Mouse (Mus musculus) CH12.LX (cell line): ENCODE data around the gene Olfr93. TPM values are rescaled to one million over a fixed set of nuclear protein-coding genes. Genes with fewer than 3 reads are reported as not detected.
A peak's percentile ranks its signal among the peaks of the same experiment; 100 is the strongest.

ENCODE experiments used
- DNase-seq: peaks from one replicate; pipeline ENCODE4 v3.0.0-alpha.2; 2013; ENCODE audit errors: extremely low read depth
- H3K27ac ChIP-seq: 2 replicates; pipeline ENCODE4 v1.5.1; 2012; ENCODE audit warnings: low read depth, mild to moderate bottlenecking, control low read depth, moderate library complexity; ENCODE audit not compliant: insufficient read depth
- H3K27me3 ChIP-seq: replicated peaks from 2 replicates; pipeline ENCODE3; 2012; ENCODE audit warnings: inconsistent platforms
- H3K36me3 ChIP-seq, 2 experiments: replicated peaks in 1 of 2; 2 replicates each; pipeline versions ENCODE3 to v1.6.1; 2012; ENCODE audit warnings: inconsistent platforms in 1 of 2, low read length in 1 of 2, mild to moderate bottlenecking in 1 of 2, mixed read lengths in 1 of 2, moderate library complexity in 1 of 2; ENCODE audit not compliant: control insufficient read depth in 1 of 2, insufficient read depth in 1 of 2
- H3K4me1 ChIP-seq, 2 experiments: 2 replicates each; pipeline ENCODE4 v1.6.1; 2012; ENCODE audit warnings: inconsistent platforms in 1 of 2, moderate library complexity in 1 of 2; ENCODE audit not compliant: insufficient read depth in 2 of 2, control insufficient read depth in 1 of 2
- H3K4me2 ChIP-seq: 2 replicates; pipeline ENCODE4 v1.6.1; 2012; ENCODE audit warnings: low read depth, mild to moderate bottlenecking, control low read depth; ENCODE audit not compliant: poor library complexity, insufficient read depth, severe bottlenecking
- H3K4me3 ChIP-seq, 3 experiments: fragments of 150-350 bp in 1 of 3; sonication (generic) in 1 of 3; replicated peaks in 1 of 3; 2 replicates each; pipeline versions ENCODE3 to v1.5.1; 2011 to 2012; ENCODE audit warnings: low read depth in 2 of 3, low read length in 2 of 3, mild to moderate bottlenecking in 2 of 3, moderate library complexity in 2 of 3, control low read depth in 1 of 3, improper control_type of control experiment in 1 of 3, inconsistent platforms in 1 of 3, mixed read lengths in 1 of 3; ENCODE audit not compliant: poor library complexity in 1 of 3
- H3K79me2 ChIP-seq: replicated peaks from 2 replicates; pipeline ENCODE4 v1.6.1; 2012; ENCODE audit warnings: mild to moderate bottlenecking, moderate library complexity; ENCODE audit not compliant: control insufficient read depth, poor library complexity, insufficient read depth, severe bottlenecking; ENCODE audit errors: extremely low read depth
- H3K9ac ChIP-seq: 2 replicates; pipeline ENCODE4 v1.6.1; 2012; ENCODE audit warnings: low read depth, mild to moderate bottlenecking, control low read depth, moderate library complexity; ENCODE audit not compliant: insufficient read depth
- H3K9me3 ChIP-seq: replicated peaks from 2 replicates; pipeline ENCODE3; 2012; ENCODE audit warnings: low read length, inconsistent platforms, mixed read lengths
- BHLHE40 ChIP-seq: IDR thresholded peaks from 2 replicates; pipeline ENCODE4 v1.6.1; 2011; ENCODE audit warnings: mild to moderate bottlenecking, low read depth, low read length, improper control_type of control experiment
- CTCF ChIP-seq, 2 experiments: IDR thresholded peaks in 1 of 2; conservative IDR thresholded peaks in 1 of 2; 2 replicates each; pipeline ENCODE4 v1.5.1; 2011 to 2012; ENCODE audit warnings: low read depth in 2 of 2, low read length in 2 of 2, improper control_type of control experiment in 1 of 2, inconsistent platforms in 1 of 2, mild to moderate bottlenecking in 1 of 2, moderate library complexity in 1 of 2
- E2F4 ChIP-seq: IDR thresholded peaks from 2 replicates; pipeline ENCODE4 v1.6.1; 2011; ENCODE audit warnings: low read depth, low read length, improper control_type of control experiment; ENCODE audit not compliant: insufficient replicate concordance
- EP300 ChIP-seq: IDR thresholded peaks from 2 replicates; pipeline ENCODE4 v1.6.1; 2011; ENCODE audit warnings: low read length, improper control_type of control experiment
- ETS1 ChIP-seq: conservative IDR thresholded peaks from 2 replicates; pipeline ENCODE4 v1.6.1; 2012; ENCODE audit warnings: low read depth, mild to moderate bottlenecking, inconsistent platforms, low read length, improper control_type of control experiment, moderate library complexity
- GABPA ChIP-seq: IDR thresholded peaks from 2 replicates; pipeline ENCODE4 v1.6.1; 2012; ENCODE audit warnings: low read depth, low read length, improper control_type of control experiment, inconsistent platforms; ENCODE audit not compliant: insufficient replicate concordance
- IRF4 ChIP-seq: IDR thresholded peaks from 2 replicates; pipeline ENCODE4 v1.6.1; 2014; ENCODE audit warnings: low read depth, mild to moderate bottlenecking, inconsistent platforms, low read length, improper control_type of control experiment
- JUN ChIP-seq: IDR thresholded peaks from 2 replicates; pipeline ENCODE4 v1.6.1; 2011; ENCODE audit warnings: low read depth, mild to moderate bottlenecking, low read length, improper control_type of control experiment, moderate library complexity; ENCODE audit not compliant: insufficient read depth
- KAT2A ChIP-seq: IDR thresholded peaks from 2 replicates; pipeline ENCODE4 v1.6.1; 2012; ENCODE audit warnings: low read length, improper control_type of control experiment, inconsistent platforms; ENCODE audit not compliant: insufficient replicate concordance
- MAX ChIP-seq: IDR thresholded peaks from 2 replicates; pipeline ENCODE4 v1.6.1; 2011; ENCODE audit warnings: low read length, improper control_type of control experiment
- MAZ ChIP-seq: IDR thresholded peaks from 2 replicates; pipeline ENCODE4 v1.6.1; 2012; ENCODE audit warnings: low read depth, mild to moderate bottlenecking, inconsistent platforms, low read length, improper control_type of control experiment, moderate library complexity
- MEF2A ChIP-seq: IDR thresholded peaks from 2 replicates; pipeline ENCODE4 v1.6.1; 2014; ENCODE audit warnings: low read depth, mild to moderate bottlenecking, inconsistent platforms, low read length, improper control_type of control experiment, borderline replicate concordance
- MXI1 ChIP-seq: IDR thresholded peaks from 2 replicates; pipeline ENCODE4 v1.6.1; 2011; ENCODE audit warnings: mild to moderate bottlenecking, low read depth, low read length, improper control_type of control experiment
- NELFE ChIP-seq: IDR thresholded peaks from 2 replicates; pipeline ENCODE4 v1.6.1; 2011; ENCODE audit warnings: low read depth, low read length, improper control_type of control experiment
- PAX5 ChIP-seq: IDR thresholded peaks from 2 replicates; pipeline ENCODE4 v1.6.1; 2012; ENCODE audit warnings: low read length, inconsistent platforms, mixed read lengths
- POLR2A ChIP-seq: IDR thresholded peaks from 2 replicates; pipeline ENCODE4 v1.6.1; 2011; ENCODE audit warnings: low read depth, mild to moderate bottlenecking, improper control_type of control experiment, low read length
- POLR2AphosphoS2 ChIP-seq: IDR thresholded peaks from 2 replicates; pipeline ENCODE4 v1.6.1; 2011; ENCODE audit warnings: low read depth, low read length, improper control_type of control experiment
- RCOR1 ChIP-seq: conservative IDR thresholded peaks from 2 replicates; pipeline ENCODE4 v1.6.1; 2012; ENCODE audit warnings: low read depth, mild to moderate bottlenecking, inconsistent platforms, low read length, improper control_type of control experiment
- SMC3 ChIP-seq: IDR thresholded peaks from 2 replicates; pipeline ENCODE4 v1.6.1; 2011; ENCODE audit warnings: low read depth, low read length, improper control_type of control experiment
- TCF12 ChIP-seq: IDR thresholded peaks from 2 replicates; pipeline ENCODE4 v1.6.1; 2014; ENCODE audit warnings: low read depth, mild to moderate bottlenecking, inconsistent platforms, low read length, improper control_type of control experiment
- USF1 ChIP-seq: IDR thresholded peaks from 2 replicates; pipeline ENCODE4 v1.6.1; 2014; ENCODE audit warnings: low read depth, mild to moderate bottlenecking, inconsistent platforms, low read length, improper control_type of control experiment
- USF2 ChIP-seq: conservative IDR thresholded peaks from 2 replicates; pipeline ENCODE4 v1.6.1; 2011; ENCODE audit warnings: low read depth, low read length, improper control_type of control experiment
- ZKSCAN1 ChIP-seq: IDR thresholded peaks from 2 replicates; pipeline ENCODE4 v1.6.1; 2012; ENCODE audit warnings: low read depth, inconsistent platforms, low read length, improper control_type of control experiment, borderline replicate concordance
- ZNF384 ChIP-seq: IDR thresholded peaks from 2 replicates; pipeline ENCODE4 v1.6.1; 2012; ENCODE audit warnings: low read depth, low read length, improper control_type of control experiment, inconsistent platforms
- dilution Hi-C: fragments of 300-500 bp; cut with MboI; formaldehyde crosslinking; loops from 2 replicates; pipeline ENCODE4 v1.14.3; 2020; ENCODE audit warnings: low sequenced_read_pairs; ENCODE audit not compliant: extremely low pct_unique_long_range_greater_than_20kb, extremely low pct_ligation_motif_present
- in situ Hi-C: fragments of 300-500 bp; cut with MboI; formaldehyde crosslinking; loops from 3 replicates; pipeline ENCODE4 v1.14.3; 2019; ENCODE audit warnings: low sequenced_read_pairs, low pct_ligation_motif_present, low pct_unique_long_range_greater_than_20kb, mixed read lengths
- polyA plus RNA-seq: library from polyadenylated mRNA; unstranded; fragments of >175 nt; gene quantifications from 2 replicates; pipeline ENCODE4 v1.2.1, GENCODE M21; 2012; ENCODE audit warnings: low read depth; ENCODE audit not compliant: insufficient read length
- total RNA-seq, 2 experiments: library from RNA; depleted of rRNA; stranded (reverse); fragments of 300-350 nt in 1 of 2; fragments of >200 nt in 1 of 2; gene quantifications; 2 replicates each; pipeline ENCODE4 v1.2.3; 2012 to 2014

Gene Olfr93
- total and polyA plus RNA-seq, 3 experiments = not detected

DNA sequence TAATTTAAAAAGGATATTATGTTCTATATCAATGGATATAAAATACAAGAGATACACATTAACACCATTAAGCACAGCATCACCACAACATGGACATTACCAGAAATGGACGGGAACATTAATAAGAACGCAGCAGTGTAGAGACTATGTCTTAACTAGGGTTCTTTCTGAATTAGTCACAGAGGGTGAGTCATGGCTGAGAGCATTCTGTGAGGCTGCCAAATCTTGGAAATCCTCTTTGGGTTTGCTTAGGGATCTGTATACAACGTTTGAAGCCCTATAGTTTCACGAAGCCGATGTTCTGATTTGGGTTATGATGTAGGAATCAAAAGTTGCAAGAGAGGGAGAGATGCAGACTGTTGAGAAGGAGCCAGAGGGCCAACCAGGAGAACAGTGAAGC, 33.5 kb upstream of the Olfr93 start:
- no peak overlapping the region for H3K9ac ChIP-seq
- in situ Hi-C loops = no loop called here
- peaks cover 4% of the 10 kb centered on the region for H3K9me3 ChIP-seq
- peaks cover 2% of the 10 kb centered on the region for H3K27me3 ChIP-seq
- no peak overlapping the region for H3K4me3 ChIP-seq
- DNase-seq = no peak
- dilution Hi-C loops = no loop called here
- no peak overlapping the region for H3K27ac ChIP-seq
- H3K79me2 ChIP-seq = no peaks in the 10 kb centered on the region
- H3K4me2 ChIP-seq = no peak overlapping the region
- H3K36me3 ChIP-seq = no peaks in the 10 kb centered on the region
- no peaks in the 10 kb centered on the region; a peak in 1 of 4 replicates for H3K4me1 ChIP-seq
- TF ChIP-seq USF1 (no peak), POLR2AphosphoS2 (no peak), CTCF (conservative IDR thresholded peaks at IDR 0.05 in 1 of 2, IDR thresholded peaks at IDR 0.05 in 1 of 2; ENCODE audit: low read depth in 2 of 2, low read length in 2 of 2) (no peak), POLR2A (no peak), GABPA (no peak), USF2 (no peak), IRF4 (no peak), JUN (no peak), MAX (no peak), MEF2A (no peak), TCF12 (no peak), RCOR1 (no peak), MXI1 (no peak), ETS1 (no peak), BHLHE40 (no peak), SMC3 (no peak), PAX5 (no peak), NELFE (no peak)
- TF ChIP-seq, all 38 proteins: peak for 0

GRCm38 (mm10) chr17:37193656-37194055, 32.4 kb upstream of the Olfr93 start, which contains the start of gene Ubd:
Ubd (plus strand) TSS chr17:37193892.
- Histone ChIP-seq H3K27ac (no peak within 1 kb of the TSS), H3K9ac (no peak within 1 kb of the TSS), H3K9me3 (peaks cover 4% of the 10 kb centered on the region), H3K27me3 (peaks cover 2% of the 10 kb centered on the region), H3K36me3 (no peaks in the 10 kb centered on the region), H3K4me1 (no peaks in the 10 kb centered on the region; a peak in 1 of 4 replicates), H3K79me2 (no peaks in the 10 kb centered on the region), H3K4me2 (peak within 1 kb of the TSS; percentile 5; the same call in 1 of the 2 replicates), H3K4me3 (no peak within 1 kb of the TSS)
- TF ChIP-seq MAZ (no peak), KAT2A (no peak), POLR2A (no peak), ZNF384 (no peak), SMC3 (no peak), ZKSCAN1 (no peak), EP300 (no peak), E2F4 (no peak), BHLHE40 (no peak), CTCF (conservative IDR thresholded peaks at IDR 0.05 in 1 of 2, IDR thresholded peaks at IDR 0.05 in 1 of 2; ENCODE audit: low read depth in 2 of 2, low read length in 2 of 2) (no peak), PAX5 (no peak), MAX (no peak)
- dilution Hi-C loops = no loop called here
- in situ Hi-C loops = no loop called here
- no peak for DNase-seq
